ENCODE assay signal across 8 mouse cellular contexts in genomic region chr3:14948067-14948800, GRCm38 (mm10).
DNase-seq lines count a peak whose midpoint lies in the region; ATAC-seq and TF ChIP-seq lines count a peak whose summit lies in the region.
"Had no signal": no experiment of that assay in that cellular context is flagged by ENCODE, and none has a peak within 500 bp of the region (broad histone marks: within the 10 kb centered on the region; RNA-seq: fewer than 3 reads in every experiment).

No protein-coding gene starts in this region.

- H3K4me3 ChIP-seq in kidney, embryonic 16.5 days (ENCODE audit: low read length), result no peak overlapping the region
- H3K4me3 ChIP-seq in cerebellum, adult 2 months (replicated peaks; ENCODE audit: insufficient read depth, low read depth, low read length), result no peak overlapping the region
- no peak overlapping the region for H3K4me3 ChIP-seq in layer of hippocampus, adult 2 months
- H3K4me3 ChIP-seq in neural tube, embryonic 15.5 days (replicated peaks), result no peak overlapping the region
- H3K4me3 ChIP-seq: limb, embryonic 15.5 days had no signal

- DNase-seq in kidney, adult 8-10 months, result peak; percentile 57 to 73
- peak; percentile 63 to 81 for DNase-seq in cerebellum, adult 2 months
- DNase-seq in layer of hippocampus, adult 2 months (ENCODE audit: low spot score in 2 of 2), result peak; percentile 51 to 69
- peak; percentile 10 to 17 for DNase-seq in right cerebral cortex, adult 2 months (ENCODE audit: low spot score in 2 of 2)
- no peak for DNase-seq in urinary bladder, postnatal 10 days (ENCODE audit: low spot score)

- no peak for ATAC-seq in kidney, embryonic 16.5 days (ENCODE audit: low FRiP score, low TSS enrichment)
- no peak for ATAC-seq in neural tube, embryonic 15.5 days (ENCODE audit: low FRiP score)

- H3K9me3 ChIP-seq in kidney, embryonic 16.5 days (ENCODE audit: low read length), result no peaks in the 10 kb centered on the region
- no peaks in the 10 kb centered on the region for H3K9me3 ChIP-seq in neural tube, embryonic 15.5 days (replicated peaks)
- H3K9me3 ChIP-seq: limb, embryonic 15.5 days had no signal

- 82% methylated on average over 6 of the region's 6 CpGs for WGBS in kidney, embryonic 16.5 days
- 54% methylated on average over 6 of the region's 6 CpGs for WGBS in cerebellum, adult 2 months
- WGBS in neural tube, embryonic 15.5 days, result 77% methylated on average over 6 of the region's 6 CpGs

- H3K4me2 ChIP-seq in kidney, embryonic 16.5 days (replicated peaks; ENCODE audit: low read depth, low read length), result no peak overlapping the region
- H3K4me2 ChIP-seq in neural tube, embryonic 15.5 days, result no peak overlapping the region
- H3K4me2 ChIP-seq: limb, embryonic 15.5 days had no signal

- no peak overlapping the region for H3K9ac ChIP-seq in kidney, embryonic 16.5 days (replicated peaks; ENCODE audit: low read length)
- no peak overlapping the region for H3K9ac ChIP-seq in neural tube, embryonic 15.5 days (replicated peaks)
- H3K9ac ChIP-seq: limb, embryonic 15.5 days had no signal

- H3K36me3 ChIP-seq in kidney, embryonic 16.5 days (ENCODE audit: insufficient read depth, low read length), result no peaks in the 10 kb centered on the region
- no peaks in the 10 kb centered on the region for H3K36me3 ChIP-seq in neural tube, embryonic 15.5 days
- H3K36me3 ChIP-seq: limb, embryonic 15.5 days had no signal

- TF ChIP-seq CTCF in cerebellum, adult 2 months (IDR thresholded peaks at IDR 0.05; ENCODE audit: borderline replicate concordance, insufficient read depth, low read depth, low read length), result no peak
- TF ChIP-seq CTCF in layer of hippocampus, adult 2 months (conservative IDR thresholded peaks at IDR 0.05), result no peak

- H3K27me3 ChIP-seq in kidney, embryonic 16.5 days (ENCODE audit: insufficient read depth, low read length), result no peaks in the 10 kb centered on the region
- no peaks in the 10 kb centered on the region for H3K27me3 ChIP-seq in cerebellum, adult 2 months (ENCODE audit: control insufficient read depth, insufficient read depth, low read length)
- H3K27me3 ChIP-seq in neural tube, embryonic 15.5 days (replicated peaks), result no peaks in the 10 kb centered on the region
- H3K27me3 ChIP-seq: limb, embryonic 15.5 days had no signal

- H3K27ac ChIP-seq in kidney, embryonic 16.5 days (ENCODE audit: low read length), result no peak overlapping the region
- H3K27ac ChIP-seq in cerebellum, adult 2 months (ENCODE audit: insufficient read depth, low read length), result no peak overlapping the region
- H3K27ac ChIP-seq in layer of hippocampus, adult 2 months, result peak overlapping the region; percentile 78
- H3K27ac ChIP-seq in neural tube, embryonic 15.5 days (replicated peaks), result no peak overlapping the region
- H3K27ac ChIP-seq: limb, embryonic 15.5 days had no signal

- peaks cover 3% of the 10 kb centered on the region; the same call in 1 of the 2 replicates for H3K4me1 ChIP-seq in kidney, embryonic 16.5 days (ENCODE audit: insufficient read depth, low read length)
- H3K4me1 ChIP-seq in cerebellum, adult 2 months (ENCODE audit: control insufficient read depth, insufficient read depth, low read length), result peaks cover 7% of the 10 kb centered on the region; the same call in 1 of the 2 replicates
- H3K4me1 ChIP-seq in neural tube, embryonic 15.5 days, result no peaks in the 10 kb centered on the region
- H3K4me1 ChIP-seq: limb, embryonic 15.5 days had no signal

- TF ChIP-seq POLR2A in cerebellum, adult 2 months (IDR thresholded peaks at IDR 0.05; ENCODE audit: borderline replicate concordance, insufficient read depth, low read length), result no peak
